Mouse (Mus musculus) megakaryocyte, embryonic 14.5 days (primary cell): ENCODE measurements around the gene Zfp68.

ENCODE experiments used
- FLI1 ChIP-seq: IDR thresholded peaks from 2 replicates; pipeline ENCODE4 v1.6.1; 2012; ENCODE audit warnings: low read length, inconsistent platforms, mixed read lengths
- GATA1 ChIP-seq: IDR thresholded peaks from 3 replicates; pipeline ENCODE4 v1.6.1; 2012; ENCODE audit warnings: mixed read lengths, low read length, inconsistent platforms, borderline replicate concordance

- TF ChIP-seq FLI1 (no peak), GATA1 (no peak)
These were observed 1.3 kb upstream of the Zfp68 start for GRCm38 (mm10) chr5:138620836-138621235.
